Mouse (Mus musculus): Measurements from ENCODE around the gene Fhl5.
"Not testable (repeated sequence)": the region's sequence is repeated elsewhere in the genome, so short reads cannot be mapped to it uniquely, and the experiment has no call there.

The Fhl5 gene

GRCm38 (mm10) chr4:25242776-25243175 lies at the start of gene Fhl5:
Gene Fhl5, minus strand, starts transcription at chr4:25242876.
- no peak for DNase-seq

GRCm38 (mm10) chr4:25285002-25285401 lies 42.3 kb upstream of the Fhl5 start:
- not testable (repeated sequence) for DNase-seq

- peak; percentile 97 for DNase-seq
Measured at GRCm38 (mm10) chr4:25281671-25282038, 39.0 kb upstream of the Fhl5 start, which contains the start of gene Ufl1. Gene Ufl1, minus strand, starts transcription at chr4:25281821.

- no peak for DNase-seq
Measured at GRCm38 (mm10) chr4:25280938-25281670, 38.4 kb upstream of the Fhl5 start.

GRCm38 (mm10) chr4:25272861-25273627 lies 30.4 kb upstream of the Fhl5 start:
- DNase-seq = no peak

- DNase-seq = no peak
Measured at GRCm38 (mm10) chr4:25271926-25272325, 29.2 kb upstream of the Fhl5 start.

GRCm38 (mm10) chr4:25267144-25267543 lies 24.5 kb upstream of the Fhl5 start:
- DNase-seq = no peak

- no peak for DNase-seq
Measured at GRCm38 (mm10) chr4:25257822-25258398, 15.2 kb upstream of the Fhl5 start.

GRCm38 (mm10) chr4:25235663-25236062 lies 7.0 kb downstream of the Fhl5 start:
- not testable (repeated sequence) for DNase-seq

GRCm38 (mm10) chr4:25233767-25234166 lies 8.9 kb downstream of the Fhl5 start:
- not testable (repeated sequence) for DNase-seq

GRCm38 (mm10) chr4:25232546-25232945 lies 10.1 kb downstream of the Fhl5 start:
- DNase-seq = no peak

GRCm38 (mm10) chr4:25227527-25227926 lies 15.1 kb downstream of the Fhl5 start:
- DNase-seq = no peak

GRCm38 (mm10) chr4:25221927-25222326 lies 20.7 kb downstream of the Fhl5 start:
- DNase-seq = no peak

GRCm38 (mm10) chr4:25213451-25213850 lies 29.2 kb downstream of the Fhl5 start:
- DNase-seq = no peak

GRCm38 (mm10) chr4:25206166-25206565 lies 36.5 kb downstream of the Fhl5 start:
- no peak for DNase-seq

GRCm38 (mm10) chr4:25197310-25197709 lies 45.4 kb downstream of the Fhl5 start:
- no peak for DNase-seq

GRCm38 (mm10) chr4:25179617-25180208 lies 63.0 kb downstream of the Fhl5 start:
- DNase-seq = peak; percentile 8
